Mouse (Mus musculus) adrenal gland, postnatal 10 days (tissue): ENCODE data around the gene Hyal1. TPM values are rescaled to one million over a fixed set of nuclear protein-coding genes. Genes with fewer than 3 reads are reported as not detected.

ENCODE experiments used
- DNase-seq: peaks from one replicate; pipeline ENCODE4 v3.0.0; 2021; ENCODE audit warnings: mixed read lengths
- total RNA-seq, 2 experiments: library from RNA; stranded (reverse); gene quantifications; 2 replicates each; pipeline ENCODE4 v1.2.3; 2021

The Hyal1 gene
- total RNA-seq, 2 experiments from 2014 or later = 8.9 to 9.3 TPM

GRCm38 (mm10) chr9:107594281-107595062 is 17.7 kb downstream of the Hyal1 start:
- no peak for DNase-seq

DNA sequence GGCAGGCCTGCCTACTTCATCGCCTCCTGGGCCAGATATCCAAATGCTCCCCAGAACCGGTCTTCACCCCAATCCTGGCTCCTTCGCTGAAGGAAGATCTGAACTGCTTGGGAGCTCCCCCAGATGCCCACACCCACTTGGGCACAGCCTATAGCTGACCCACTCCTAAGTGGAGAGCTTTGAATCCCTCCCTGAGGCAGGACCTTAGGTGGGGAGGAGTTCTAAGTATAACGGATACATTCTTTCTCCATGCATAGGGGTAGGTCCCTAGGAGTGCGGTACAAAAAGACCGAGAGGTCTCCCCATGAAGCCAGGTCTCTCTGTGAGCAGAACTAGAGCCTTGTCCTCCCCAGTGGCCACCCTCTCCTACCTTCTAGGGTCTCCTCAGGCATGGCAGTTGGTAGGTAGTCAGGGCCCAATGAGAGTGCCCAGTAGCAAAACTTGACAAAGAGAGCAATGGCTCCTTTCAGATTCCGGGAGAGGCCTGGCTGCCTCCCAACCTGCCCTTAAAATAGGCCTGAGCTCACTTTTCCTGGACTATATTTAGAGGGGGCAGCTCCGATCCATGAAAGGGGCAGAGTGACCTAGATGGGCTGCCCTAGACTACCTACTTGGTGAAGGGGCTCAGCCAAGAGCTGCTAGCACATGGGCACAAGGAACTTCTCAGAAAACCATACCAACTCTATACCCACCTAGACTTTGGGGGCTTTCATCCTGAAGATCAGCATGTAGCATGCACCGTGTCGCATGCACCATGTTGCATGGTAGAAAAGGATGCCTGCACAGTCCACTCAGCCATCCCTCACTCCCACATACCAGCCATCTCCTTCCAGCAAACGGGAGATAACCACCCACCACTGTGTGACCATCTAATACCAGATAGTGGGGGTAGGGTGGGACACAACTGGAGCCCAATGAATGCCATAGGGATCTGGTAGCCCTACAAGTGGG is 20.2 kb downstream of the Hyal1 start:
- no peak for DNase-seq

- no peak for DNase-seq
These were observed 21.7 kb downstream of the Hyal1 start for GRCm38 (mm10) chr9:107598385-107598784.

DNA sequence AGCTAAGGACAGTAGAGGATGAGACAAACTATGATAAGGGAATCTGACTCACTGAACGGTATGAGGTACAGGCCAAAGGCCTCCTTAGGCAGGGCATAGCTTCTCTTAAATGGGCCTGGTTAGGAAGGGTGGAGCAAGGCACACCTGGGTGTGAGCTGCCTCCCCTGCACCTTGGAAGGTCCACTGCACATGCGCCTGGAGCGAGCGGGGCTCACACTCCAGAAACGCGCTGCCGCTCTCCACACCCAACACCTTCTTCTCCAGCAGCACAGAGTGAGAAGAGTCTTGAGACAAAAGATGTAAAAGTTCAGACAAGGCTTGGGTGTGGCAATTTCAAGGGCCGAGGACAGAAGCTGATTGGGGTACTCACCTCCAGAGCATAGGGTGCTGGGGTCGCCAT is 22.7 kb downstream of the Hyal1 start:
- DNase-seq = no peak

GRCm38 (mm10) chr9:107599842-107600241 is 23.1 kb downstream of the Hyal1 start:
- no peak for DNase-seq

- no peak for DNase-seq
These were observed 24.0 kb downstream of the Hyal1 start for GRCm38 (mm10) chr9:107600745-107601144.

DNA sequence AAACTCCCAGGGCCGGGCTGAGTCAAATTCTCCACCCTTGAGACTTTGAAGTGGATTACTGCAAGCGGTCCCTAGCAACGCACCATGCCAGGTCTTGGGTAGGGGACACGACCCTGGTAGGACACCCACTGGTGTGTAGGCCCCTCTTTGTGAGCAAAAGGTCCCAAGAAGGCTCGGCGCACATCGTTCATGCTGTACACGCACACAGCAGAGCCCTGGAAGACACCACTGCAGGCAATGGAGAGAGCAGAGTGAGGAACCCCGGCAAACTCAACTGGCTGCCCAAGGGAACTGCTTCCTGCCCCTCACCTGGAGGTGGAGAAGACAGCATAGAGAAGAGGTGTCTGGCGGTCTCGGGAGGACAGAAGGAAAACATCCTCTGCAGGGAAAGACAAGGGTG is 24.5 kb downstream of the Hyal1 start:
- no peak for DNase-seq

DNA sequence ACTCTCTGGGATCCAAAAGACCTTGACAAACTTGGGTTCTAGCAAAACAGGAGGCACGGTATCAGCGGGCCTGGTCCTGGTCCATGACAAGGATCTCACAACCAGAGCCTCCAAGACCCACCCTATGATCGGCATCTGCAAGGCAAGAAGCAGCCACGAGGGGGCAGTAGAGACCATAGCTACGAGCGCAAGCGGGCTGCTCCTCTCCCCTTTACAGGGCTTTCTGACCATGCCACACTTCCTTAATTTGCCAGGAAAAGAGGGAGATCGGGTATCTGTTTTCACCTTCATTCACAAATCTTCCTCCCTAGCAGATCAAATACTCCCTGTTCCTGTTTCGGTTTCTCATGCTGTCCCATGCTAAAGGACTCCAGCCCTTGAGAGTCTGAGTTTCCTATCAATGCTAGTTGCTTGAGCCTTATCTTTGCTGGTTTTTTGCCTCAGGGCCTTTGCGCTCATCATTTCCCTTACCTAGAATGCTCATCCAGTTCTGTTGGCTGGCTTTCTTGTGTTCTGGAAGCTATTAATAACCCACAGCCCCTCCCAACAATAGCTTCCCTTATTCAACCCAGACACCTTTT is 25.4 kb downstream of the Hyal1 start:
- peak; percentile 98 for DNase-seq

DNA sequence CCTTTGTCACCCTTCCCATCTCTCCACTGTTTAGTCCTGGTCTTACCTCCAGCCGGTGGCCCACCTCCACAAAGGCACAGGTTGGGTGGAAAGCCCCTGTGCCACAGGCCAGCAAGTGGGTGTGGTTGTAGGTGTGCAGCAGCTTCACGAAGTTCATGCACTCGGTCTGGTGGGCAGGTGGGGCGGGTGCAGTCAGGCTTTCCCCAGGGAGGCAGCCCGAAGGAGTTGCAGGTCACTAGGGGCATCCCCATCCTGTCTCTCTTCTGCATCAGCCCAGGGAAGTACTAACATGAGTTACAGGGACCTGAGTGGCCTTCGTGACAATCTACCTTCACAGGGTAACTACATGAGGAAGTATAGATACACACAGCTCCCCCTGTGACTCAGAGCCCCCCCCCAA is 26.5 kb downstream of the Hyal1 start:
- no peak for DNase-seq

- DNase-seq = peak; percentile 70
These were observed 28.4 kb downstream of the Hyal1 start for GRCm38 (mm10) chr9:107605041-107605661.

DNA sequence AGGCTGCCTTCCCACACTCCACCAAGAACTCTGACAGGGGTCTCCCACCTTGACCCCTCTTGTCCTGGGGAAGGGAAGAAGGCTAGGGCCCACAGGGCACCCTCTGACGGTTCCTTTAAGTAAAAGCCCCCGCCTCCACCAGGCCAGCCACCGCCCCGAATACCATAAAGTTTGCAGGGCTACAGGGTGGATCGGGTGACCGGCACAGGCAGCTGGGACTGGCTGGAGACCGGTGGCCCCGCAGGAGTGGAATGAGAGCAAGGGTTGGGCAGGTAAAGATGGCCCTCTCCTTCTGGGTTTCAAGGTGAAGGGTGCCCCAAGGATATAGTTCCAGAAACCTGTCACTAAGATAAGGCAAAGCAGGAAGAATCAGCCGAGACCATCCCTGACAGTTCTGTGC is 29.9 kb downstream of the Hyal1 start:
- no peak for DNase-seq

GRCm38 (mm10) chr9:107607036-107607435 is 30.3 kb downstream of the Hyal1 start:
- no peak for DNase-seq

DNA sequence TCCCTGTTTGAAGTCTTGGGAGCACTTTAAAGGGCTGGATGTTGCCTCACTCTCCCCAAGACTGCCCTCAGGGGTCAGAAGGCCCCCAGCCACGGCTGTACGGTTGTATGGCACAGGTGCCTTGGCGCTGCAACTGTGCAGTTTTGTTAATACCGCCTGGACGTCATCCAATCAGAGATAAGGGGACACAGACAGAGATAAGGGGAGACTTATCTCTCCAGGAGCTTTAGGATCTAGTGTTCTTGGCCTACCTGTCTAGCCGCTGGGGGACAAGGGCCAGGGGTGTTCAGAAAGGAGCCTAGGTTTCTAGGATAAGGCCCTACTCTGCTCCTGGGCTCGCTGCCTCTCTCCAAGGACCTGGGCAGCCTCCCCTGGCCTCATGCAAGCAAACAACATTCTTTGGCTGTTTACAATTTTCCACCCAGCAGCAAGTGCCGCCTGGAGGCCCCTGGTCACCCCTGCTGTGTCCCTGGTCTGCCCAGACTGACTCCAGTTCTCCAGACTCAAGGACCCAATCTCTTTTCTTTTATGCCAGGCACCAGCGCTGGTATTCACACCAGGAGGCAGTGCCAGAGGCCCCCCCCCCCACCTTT is 31.0 kb downstream of the Hyal1 start:
- DNase-seq = no peak

GRCm38 (mm10) chr9:107608741-107609432 is 32.2 kb downstream of the Hyal1 start, which contains the start of gene Sema3b:
Gene Sema3b (minus strand): TSS chr9:107609229.
- DNase-seq = no peak

- DNase-seq = no peak
These were observed 32.7 kb downstream of the Hyal1 start for GRCm38 (mm10) chr9:107609433-107609830.

DNA sequence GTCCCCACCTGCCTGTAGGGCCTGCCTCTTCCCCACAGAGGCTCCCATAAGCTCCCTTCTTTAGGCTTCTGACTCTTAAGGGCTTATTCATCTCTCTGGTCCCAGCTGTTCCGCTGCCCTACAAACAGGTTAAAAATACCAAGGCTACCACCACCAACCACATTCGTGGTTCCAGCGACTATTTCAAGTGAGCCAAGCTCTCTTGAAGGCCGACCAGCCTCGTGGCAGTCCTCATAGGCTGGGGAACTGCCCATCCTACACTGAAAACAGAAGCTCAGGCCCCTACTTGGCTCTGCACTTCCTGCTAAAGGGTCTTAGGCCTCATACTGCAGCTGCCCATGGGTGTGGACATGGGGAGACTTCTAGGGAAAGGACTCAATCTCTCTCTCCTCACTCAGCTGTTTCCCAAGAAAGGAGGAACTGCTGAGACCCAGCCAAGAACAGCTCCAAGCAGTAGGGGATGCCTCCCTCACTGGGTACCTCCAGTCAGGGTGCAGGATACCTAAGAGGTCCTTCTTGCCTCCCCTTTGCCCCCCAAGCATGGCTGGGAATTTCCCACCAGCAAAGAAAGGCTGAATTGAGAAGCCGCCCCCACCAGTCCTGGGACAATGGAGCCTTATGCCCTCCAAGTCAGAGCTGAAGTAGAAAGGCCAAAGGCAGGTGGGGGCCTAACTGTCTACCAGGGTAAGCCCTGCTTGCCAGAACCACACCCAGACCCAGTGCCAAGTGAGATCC is 34.9 kb downstream of the Hyal1 start:
- no peak for DNase-seq

GRCm38 (mm10) chr9:107612191-107612944 is 35.6 kb downstream of the Hyal1 start:
- peak; percentile 100 for DNase-seq

DNA sequence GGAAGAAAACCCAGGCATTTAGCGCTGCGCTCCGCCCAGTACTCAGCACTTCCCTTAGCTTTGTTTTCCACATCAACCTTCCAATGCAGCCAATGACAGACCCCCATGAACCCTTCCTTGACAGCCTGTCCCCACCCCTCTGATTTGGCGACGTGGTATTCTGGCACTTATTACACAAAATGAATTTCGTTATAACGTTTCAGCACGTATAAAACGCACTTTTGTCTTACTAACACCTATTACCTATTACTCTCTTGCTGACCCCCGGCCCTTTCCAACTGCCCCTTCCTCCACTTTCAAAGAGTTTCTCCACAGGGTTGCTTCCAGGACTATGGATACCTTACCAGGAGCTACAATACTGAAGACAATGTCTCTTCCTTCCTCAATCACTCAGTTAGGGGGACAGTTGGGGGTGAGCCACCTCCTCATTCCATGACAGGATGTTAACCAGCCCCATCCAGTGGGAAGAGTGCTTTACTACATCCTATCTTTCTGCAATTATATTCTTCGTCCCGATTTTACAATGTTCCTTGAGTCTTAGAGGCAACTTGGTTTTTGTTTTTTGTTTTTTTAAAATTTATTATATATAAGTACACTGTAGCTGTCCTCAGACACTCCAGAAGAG is 36.3 kb downstream of the Hyal1 start:
- DNase-seq = no peak

GRCm38 (mm10) chr9:107615035-107615434 is 38.3 kb downstream of the Hyal1 start:
- DNase-seq = no peak
